Mouse (Mus musculus) kidney, adult 2 months (tissue): ENCODE results near the gene Slc25a16. TPM values are rescaled to one million over a fixed set of nuclear protein-coding genes. Genes with fewer than 3 reads are reported as not detected.
"Not testable (repeated sequence)": the region's sequence is repeated elsewhere in the genome, so short reads cannot be mapped to it uniquely, and the experiment has no call there.

Experiments used
- DNase-seq: peaks from one replicate; pipeline ENCODE4 v3.0.0; 2021
- H3K27ac ChIP-seq: fragments of 200-500 bp; 2 replicates; pipeline ENCODE4 v1.5.1; 2012; ENCODE audit warnings: low read depth, low read length, control low read depth, inconsistent platforms; ENCODE audit not compliant: insufficient read depth
- H3K27me3 ChIP-seq: fragments of 200-500 bp; replicated peaks from 2 replicates; pipeline ENCODE4 v1.6.1; 2012; ENCODE audit warnings: mild to moderate bottlenecking, moderate library complexity, low read length, inconsistent platforms; ENCODE audit not compliant: control insufficient read depth, insufficient read depth
- H3K36me3 ChIP-seq: fragments of 200-500 bp; 2 replicates; pipeline ENCODE4 v1.6.1; 2012; ENCODE audit warnings: mild to moderate bottlenecking, moderate library complexity, low read length, inconsistent platforms; ENCODE audit not compliant: control insufficient read depth, insufficient read depth
- H3K4me1 ChIP-seq: fragments of 200-500 bp; 2 replicates; pipeline ENCODE4 v1.6.1; 2011; ENCODE audit warnings: low read length; ENCODE audit not compliant: control insufficient read depth, insufficient read depth
- H3K4me3 ChIP-seq: fragments of 200-500 bp; 2 replicates; pipeline ENCODE4 v1.5.1; 2011; ENCODE audit warnings: mild to moderate bottlenecking, low read depth, low read length, control low read depth; ENCODE audit not compliant: insufficient read depth
- CTCF ChIP-seq: fragments of 200-500 bp; conservative IDR thresholded peaks from 2 replicates; pipeline ENCODE4 v1.5.1; 2011; ENCODE audit warnings: low read depth, mild to moderate bottlenecking, control low read depth, low read length, moderate library complexity, mixed read lengths; ENCODE audit not compliant: insufficient read depth, insufficient read length
- POLR2A ChIP-seq: fragments of 200-500 bp; IDR thresholded peaks from one replicate; pipeline ENCODE4 v1.6.1; 2011; ENCODE audit warnings: low read depth, low read length, control low read depth
- WGBS: fragments of 180-500 bp; shearing (Covaris S2); methylation state at CpG from one replicate; pipeline ENCODE4 v1.1.7; 2018; 5-methylcytosine and 5-hydroxymethylcytosine counted together
- polyA plus RNA-seq: library from polyadenylated mRNA; depleted of rRNA; stranded (reverse); fragments of >200 nt; gene quantifications from 2 replicates; pipeline ENCODE4 v1.2.3, GENCODE M21; 2012

Gene Slc25a16
- polyA plus RNA-seq, 1 experiment, result 105 TPM

GRCm38 (mm10) chr10:62901826-62902225 lies 18.6 kb upstream of the Slc25a16 start:
- no peaks in the 10 kb centered on the region for H3K27me3 ChIP-seq
- 51% methylated on average over 8 of the region's 8 CpGs for WGBS
- H3K36me3 ChIP-seq, result no peaks in the 10 kb centered on the region
- no peaks in the 10 kb centered on the region for H3K4me1 ChIP-seq
- DNase-seq, result no peak
- no peak overlapping the region for H3K4me3 ChIP-seq
- no peak overlapping the region for H3K27ac ChIP-seq
- no peak for TF ChIP-seq CTCF
- TF ChIP-seq POLR2A, result no peak

- 35% methylated on average over 1 of the region's 1 CpGs for WGBS
- H3K36me3 ChIP-seq, result no peaks in the 10 kb centered on the region
- TF ChIP-seq CTCF (no peak), POLR2A (no peak)
These were observed 17.6 kb upstream of the Slc25a16 start for GRCm38 (mm10) chr10:62902829-62903228.

GRCm38 (mm10) chr10:62906336-62906735 lies 14.1 kb upstream of the Slc25a16 start:
- Histone ChIP-seq H3K4me1 (no peaks in the 10 kb centered on the region), H3K27me3 (no peaks in the 10 kb centered on the region), H3K4me3 (no peak overlapping the region), H3K36me3 (no peaks in the 10 kb centered on the region), H3K27ac (no peak overlapping the region)
- no peak for DNase-seq
- WGBS, result 82% methylated on average over 7 of the region's 7 CpGs
- TF ChIP-seq POLR2A, result no peak

More at GRCm38 (mm10) chr10:62902829-62903228, 17.6 kb upstream of the Slc25a16 start:
- Histone ChIP-seq H3K27ac (no peak overlapping the region), H3K4me1 (no peaks in the 10 kb centered on the region), H3K27me3 (no peaks in the 10 kb centered on the region), H3K4me3 (no peak overlapping the region)
- peak; percentile 20 for DNase-seq

GRCm38 (mm10) chr10:62908896-62909295 lies 11.5 kb upstream of the Slc25a16 start, which contains the start of gene Tet1:
Gene Tet1 (minus strand): TSS chr10:62908996.
- H3K4me1 ChIP-seq, DNase-seq: not testable (repeated sequence)
- WGBS, result no CpG with 5 or more reads among the region's 1 CpGs

GRCm38 (mm10) chr10:62911120-62911519 lies 9.3 kb upstream of the Slc25a16 start:
- DNase-seq, result no peak
- 92% methylated on average over 2 of the region's 2 CpGs for WGBS
- Histone ChIP-seq H3K27ac (no peak overlapping the region), H3K4me1 (no peaks in the 10 kb centered on the region), H3K27me3 (no peaks in the 10 kb centered on the region; the same call in 1 of the 2 replicates), H3K36me3 (no peaks in the 10 kb centered on the region), H3K4me3 (no peak overlapping the region)
- TF ChIP-seq POLR2A (no peak), CTCF (no peak)

More at GRCm38 (mm10) chr10:62908896-62909295, 11.5 kb upstream of the Slc25a16 start, which contains the start of gene Tet1:
- H3K4me3 ChIP-seq, H3K27me3 ChIP-seq, H3K27ac ChIP-seq, H3K36me3 ChIP-seq: not testable (repeated sequence)

GRCm38 (mm10) chr10:62918985-62919384 lies 1.4 kb upstream of the Slc25a16 start:
- no peak overlapping the region for H3K27ac ChIP-seq
- TF ChIP-seq POLR2A (no peak), CTCF (no peak)
- H3K4me3 ChIP-seq, result no peak overlapping the region
- WGBS, result 85% methylated on average over 3 of the region's 3 CpGs
- no peak for DNase-seq
- peaks cover 12% of the 10 kb centered on the region for H3K4me1 ChIP-seq
- no peaks in the 10 kb centered on the region for H3K36me3 ChIP-seq
- H3K27me3 ChIP-seq, result no peaks in the 10 kb centered on the region

- Histone ChIP-seq H3K27ac (peak overlapping the region; percentile 77), H3K4me1 (peaks cover 12% of the 10 kb centered on the region), H3K27me3 (no peaks in the 10 kb centered on the region), H3K4me3 (peak overlapping the region; percentile 94), H3K36me3 (no peaks in the 10 kb centered on the region)
- WGBS, result under 1% methylated on average over 29 of the region's 29 CpGs
- DNase-seq, result no peak
- TF ChIP-seq POLR2A (no peak), CTCF (no peak)
These were observed 328 bp downstream of the Slc25a16 start for GRCm38 (mm10) chr10:62920766-62921156.

- H3K27ac ChIP-seq, result no peak overlapping the region
- H3K36me3 ChIP-seq, result no peaks in the 10 kb centered on the region; the same call in 1 of the 2 replicates
- WGBS, result 53% methylated on average over 4 of the region's 4 CpGs
- peaks cover 12% of the 10 kb centered on the region for H3K4me1 ChIP-seq
- peak; percentile 87 for DNase-seq
- no peak overlapping the region for H3K4me3 ChIP-seq
- TF ChIP-seq CTCF (no peak), POLR2A (no peak)
- H3K27me3 ChIP-seq, result no peaks in the 10 kb centered on the region
These were observed 3.7 kb downstream of the Slc25a16 start for GRCm38 (mm10) chr10:62924096-62924635.
